Mouse (Mus musculus) urinary bladder, adult 2 months (tissue): ENCODE data around the gene Cd164l2. TPM values are rescaled to one million over a fixed set of nuclear protein-coding genes. Genes with fewer than 3 reads are reported as not detected.
A peak's percentile ranks its signal among the peaks of the same experiment; 100 is the strongest.

Source experiments
- DNase-seq: peaks from one replicate; pipeline ENCODE4 v3.0.0; 2022; ENCODE audit warnings: low spot score
- polyA plus RNA-seq: library from polyadenylated mRNA; depleted of rRNA; stranded (reverse); fragments of >200 nt; gene quantifications from 2 replicates; pipeline ENCODE4 v1.2.3, GENCODE M21; 2012

Cd164l2 gene
- polyA plus RNA-seq, 1 experiment: 1.5 TPM

GRCm38 (mm10) chr4:133221701-133222100, 9.8 kb downstream of the Cd164l2 start:
- DNase-seq: no peak

GRCm38 (mm10) chr4:133223875-133224274, 11.9 kb downstream of the Cd164l2 start:
- DNase-seq: no peak

GRCm38 (mm10) chr4:133226073-133226472, 14.1 kb downstream of the Cd164l2 start:
- DNase-seq: no peak

GRCm38 (mm10) chr4:133227636-133228035, 15.7 kb downstream of the Cd164l2 start:
- no peak for DNase-seq

GRCm38 (mm10) chr4:133229582-133229981, 17.7 kb downstream of the Cd164l2 start:
- no peak for DNase-seq

- no peak for DNase-seq
Observed at GRCm38 (mm10) chr4:133233285-133233976, 21.5 kb downstream of the Cd164l2 start.

GRCm38 (mm10) chr4:133234771-133235170, 22.8 kb downstream of the Cd164l2 start:
- DNase-seq: no peak

- no peak for DNase-seq
Observed at GRCm38 (mm10) chr4:133235415-133235814, 23.5 kb downstream of the Cd164l2 start.

GRCm38 (mm10) chr4:133237911-133238310, 26.0 kb downstream of the Cd164l2 start:
- no peak for DNase-seq

GRCm38 (mm10) chr4:133240490-133240921, 28.6 kb downstream of the Cd164l2 start, which contains the start of gene Map3k6:
TSS of gene Map3k6 (plus strand) at chr4:133240818.
- DNase-seq: peak; percentile 74

- peak; percentile 87 for DNase-seq
Observed at GRCm38 (mm10) chr4:133240934-133241908, 29.3 kb downstream of the Cd164l2 start.

- no peak for DNase-seq
Observed at GRCm38 (mm10) chr4:133241910-133242309, 30.0 kb downstream of the Cd164l2 start.

GRCm38 (mm10) chr4:133242710-133243109, 30.8 kb downstream of the Cd164l2 start:
- DNase-seq: no peak

GRCm38 (mm10) chr4:133243538-133243937, 31.6 kb downstream of the Cd164l2 start:
- no peak for DNase-seq

GRCm38 (mm10) chr4:133244289-133244688, 32.4 kb downstream of the Cd164l2 start:
- no peak for DNase-seq

- no peak for DNase-seq
Observed at GRCm38 (mm10) chr4:133247072-133247471, 35.1 kb downstream of the Cd164l2 start.

- no peak for DNase-seq
Observed at GRCm38 (mm10) chr4:133247806-133248449, 36.0 kb downstream of the Cd164l2 start.

- DNase-seq: peak; percentile 89
Observed at GRCm38 (mm10) chr4:133250609-133251008, 38.7 kb downstream of the Cd164l2 start.

- DNase-seq: no peak
Observed at GRCm38 (mm10) chr4:133251214-133251613, 39.3 kb downstream of the Cd164l2 start.

GRCm38 (mm10) chr4:133252089-133252488, 40.2 kb downstream of the Cd164l2 start:
- no peak for DNase-seq

GRCm38 (mm10) chr4:133253412-133253811, 41.5 kb downstream of the Cd164l2 start:
- DNase-seq: no peak

- DNase-seq: no peak
Observed at GRCm38 (mm10) chr4:133255392-133255791, 43.5 kb downstream of the Cd164l2 start.
